Mouse (Mus musculus): ENCODE results near the gene Sptlc2. TPM values are rescaled to one million over a fixed set of nuclear protein-coding genes. Genes with fewer than 3 reads are reported as not detected.

Gene Sptlc2
- 10 to 100 TPM; 61.4 to 64.8 TPM for total RNA-seq (2021)

DNA sequence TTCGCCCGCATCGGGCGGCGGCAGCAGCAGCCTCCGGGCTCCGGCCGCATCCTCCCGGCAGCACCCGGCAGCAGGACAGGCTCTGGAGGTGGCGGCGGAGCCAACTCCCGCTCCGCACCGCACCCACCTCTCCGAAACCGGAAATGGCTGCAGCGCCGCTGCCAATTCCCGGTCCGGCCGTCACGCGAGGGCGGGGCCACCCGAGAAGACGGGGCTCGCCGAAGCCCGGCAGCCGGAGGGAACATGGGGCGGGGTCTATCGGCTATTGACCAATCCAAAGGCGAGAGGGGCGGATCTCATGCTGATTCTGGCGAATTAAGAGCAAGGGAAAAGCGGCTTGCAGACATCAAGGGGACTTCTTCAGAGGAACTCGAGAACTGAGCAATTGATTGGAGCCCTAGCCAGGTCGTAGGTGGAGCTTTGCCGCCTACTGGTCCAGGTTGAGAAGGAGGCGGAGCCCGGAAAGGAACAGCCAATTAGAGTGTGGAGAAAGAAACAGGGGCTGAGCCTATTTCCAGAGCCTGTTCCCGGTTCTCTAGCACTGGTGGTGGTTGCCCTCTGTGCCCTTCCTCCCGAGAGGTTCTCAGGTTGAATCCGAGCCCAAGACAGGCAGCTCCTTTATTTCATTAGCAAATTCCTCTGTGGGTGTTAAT, at the start of gene Sptlc2:
TSS of gene Sptlc2 (minus strand) at position 234 of the 653 bp plus-strand sequence.
- intact Hi-C loops (cut with DNase I) = no loop called here
- DNase-seq (ENCODE audit: extremely low spot score in 1 of 2, low spot score in 2 of 2) = peak; percentile 99 to 100

DNA sequence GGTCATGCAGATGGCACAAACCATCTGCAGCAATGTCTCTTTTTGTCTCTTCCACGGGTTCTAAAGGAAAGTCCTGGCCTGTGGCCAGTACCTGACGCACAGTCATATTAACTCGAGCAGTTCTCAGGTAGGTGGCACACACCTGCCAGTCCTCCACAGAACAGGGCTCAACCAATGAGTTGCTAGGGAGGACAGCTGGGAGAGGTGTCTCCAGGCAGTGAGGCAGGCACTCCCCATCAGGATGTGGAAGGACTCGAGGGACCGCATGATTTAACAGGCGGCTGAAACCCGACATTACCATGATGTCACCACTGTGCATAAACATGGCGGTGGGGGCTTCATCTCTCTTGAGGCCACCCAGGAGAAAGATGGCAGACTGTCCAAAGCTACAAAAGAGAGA, 40.7 kb upstream of the Sptlc2 start:
- DNase-seq (ENCODE audit: extremely low spot score in 1 of 2, low spot score in 2 of 2) = no peak
- intact Hi-C loops (cut with DNase I) = no loop called here

GRCm38 (mm10) chr12:87428295-87428694, 40.1 kb upstream of the Sptlc2 start:
- intact Hi-C loops (cut with DNase I) = no loop called here
- no peak for DNase-seq (ENCODE audit: extremely low spot score in 1 of 2, low spot score in 2 of 2)

DNA sequence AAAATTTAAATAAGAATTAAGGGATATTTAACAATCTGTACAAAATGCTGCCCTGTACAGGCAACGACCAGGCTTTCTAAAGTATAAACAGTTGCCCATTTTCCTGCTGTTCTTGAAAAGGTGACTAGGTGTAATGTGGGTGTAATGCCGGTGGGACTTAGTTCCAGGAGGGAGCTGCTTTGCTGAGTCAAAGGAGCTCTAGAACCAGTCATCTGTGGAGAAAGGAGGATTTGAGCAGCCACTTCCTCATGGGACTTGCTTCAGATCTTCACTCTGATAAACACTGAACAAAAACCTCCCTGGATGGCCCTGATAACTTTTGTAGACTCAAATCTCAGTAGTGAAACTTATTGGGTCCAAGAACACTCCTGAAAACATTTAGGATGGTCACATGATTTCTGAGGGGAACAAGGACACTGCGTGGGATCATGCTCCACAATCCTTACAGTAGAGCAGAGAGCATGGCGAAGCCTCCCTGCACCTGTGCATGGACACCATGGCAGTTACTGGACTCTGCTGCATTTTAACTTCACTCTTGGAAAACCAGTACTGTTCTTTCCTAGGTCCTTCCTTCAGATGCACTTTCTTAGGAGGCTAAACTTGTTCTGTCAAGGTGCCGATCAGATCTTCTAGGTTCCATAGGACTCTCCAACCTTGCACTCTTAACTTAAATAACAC, 38.3 kb upstream of the Sptlc2 start:
- intact Hi-C loops (cut with DNase I) = no loop called here
- no peak for DNase-seq (ENCODE audit: extremely low spot score in 1 of 2, low spot score in 2 of 2)

DNA sequence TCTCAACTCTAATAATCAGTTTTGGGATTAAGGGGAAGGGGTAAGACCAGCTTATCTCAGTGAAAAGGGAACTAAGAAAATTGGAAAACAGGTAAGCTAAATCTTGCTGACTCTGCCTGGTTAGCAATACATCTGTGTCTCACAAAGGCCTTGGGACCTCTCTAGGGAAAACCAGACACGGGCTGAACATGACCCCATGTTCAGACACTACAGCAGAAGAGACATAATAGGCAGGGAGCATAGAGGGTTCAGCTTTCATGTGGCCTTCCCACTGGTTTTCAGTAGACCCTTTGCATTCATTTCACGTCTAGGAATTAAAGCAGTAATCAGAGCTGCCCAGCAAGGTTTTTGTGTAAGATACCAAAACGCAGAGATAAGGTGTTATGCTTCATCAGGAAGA, 36.4 kb upstream of the Sptlc2 start:
- intact Hi-C loops (cut with DNase I) = no loop called here
- DNase-seq (ENCODE audit: extremely low spot score in 1 of 2, low spot score in 2 of 2) = no peak

DNA sequence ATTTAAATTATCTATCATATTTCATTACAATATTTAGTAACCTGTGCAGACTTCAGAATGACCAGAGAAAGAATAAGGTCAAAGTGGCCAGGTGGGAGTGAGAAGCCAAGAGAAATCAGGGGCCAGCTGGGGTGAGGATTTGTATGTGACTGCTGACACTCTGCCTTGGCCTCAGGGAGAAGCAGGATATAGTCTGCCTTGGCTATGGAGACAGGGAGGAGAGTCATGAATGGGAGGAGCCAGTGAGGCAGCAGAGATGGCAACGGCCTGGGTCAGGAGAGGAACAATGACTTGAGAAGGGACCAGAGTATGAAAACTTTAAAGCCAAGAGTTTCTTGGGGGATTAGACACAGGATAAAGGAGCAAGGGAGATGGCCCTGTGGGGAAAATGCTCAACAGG, 35.5 kb upstream of the Sptlc2 start:
- DNase-seq (ENCODE audit: extremely low spot score in 1 of 2, low spot score in 2 of 2) = no peak
- intact Hi-C loops (cut with DNase I) = no loop called here

DNA sequence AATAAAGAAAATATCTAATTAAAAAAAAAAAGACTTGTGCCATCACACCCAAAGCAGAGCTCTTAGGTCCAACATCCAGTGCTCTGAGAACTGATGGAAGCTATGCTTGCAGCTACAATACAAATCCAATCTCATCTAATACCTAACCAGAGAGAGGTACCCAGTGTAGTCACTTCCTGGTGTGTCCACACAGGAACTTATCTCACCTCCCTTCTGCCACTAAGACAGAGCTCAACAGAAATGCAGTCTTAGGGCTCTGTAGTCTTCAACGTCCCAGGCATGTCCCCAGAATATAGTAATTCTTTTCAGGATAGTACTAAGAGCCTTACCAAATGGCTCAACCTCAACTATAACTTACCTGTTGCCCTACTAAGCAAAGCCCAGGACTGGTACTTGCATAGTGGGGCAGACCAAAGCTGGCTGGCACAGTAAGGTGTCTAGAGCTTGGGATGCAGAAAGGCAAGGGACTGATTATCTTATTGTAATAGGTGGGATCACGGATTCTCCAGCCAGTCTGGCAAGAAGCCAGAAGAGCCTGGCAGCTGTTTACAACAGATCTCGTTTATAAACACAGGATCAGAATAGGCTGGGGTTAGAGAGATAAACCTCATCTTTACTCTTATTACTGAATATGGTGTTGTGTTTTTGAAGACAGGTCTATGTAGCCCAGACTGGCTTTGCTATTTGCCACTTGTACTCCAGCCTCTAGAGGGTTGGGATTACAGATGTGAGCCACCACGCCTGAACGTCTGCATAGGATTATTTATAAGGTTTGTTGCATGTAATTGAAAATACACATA, 33.8 kb upstream of the Sptlc2 start:
- DNase-seq (ENCODE audit: extremely low spot score in 1 of 2, low spot score in 2 of 2) = no peak
- intact Hi-C loops (cut with DNase I) = no loop called here

GRCm38 (mm10) chr12:87419974-87420485, 31.9 kb upstream of the Sptlc2 start:
- intact Hi-C loops (cut with DNase I) = no loop called here
- no peak for DNase-seq (ENCODE audit: extremely low spot score in 1 of 2, low spot score in 2 of 2)

DNA sequence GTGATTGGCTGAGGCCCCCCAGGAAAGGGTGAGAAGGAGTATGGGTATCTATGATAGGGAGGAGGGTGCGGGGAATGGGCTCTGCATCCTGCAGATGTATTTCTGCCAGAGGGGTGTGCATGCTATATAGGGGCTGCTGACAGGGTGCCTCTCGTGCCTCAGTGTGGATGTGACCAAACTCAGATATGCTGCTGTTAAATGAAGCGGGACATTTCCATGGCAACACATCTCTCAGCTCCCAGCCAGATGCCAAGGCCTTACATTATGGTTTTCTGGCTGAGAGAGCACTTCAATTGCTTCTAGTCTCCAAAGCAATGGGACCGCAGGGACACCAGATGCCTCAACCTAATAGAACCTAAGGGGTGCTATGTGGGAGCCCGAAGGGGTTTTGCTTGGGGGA, 30.8 kb upstream of the Sptlc2 start:
- DNase-seq (ENCODE audit: extremely low spot score in 1 of 2, low spot score in 2 of 2) = peak; percentile 20 to 26
- intact Hi-C loops (cut with DNase I) = no loop called here

GRCm38 (mm10) chr12:87416690-87417089, 28.5 kb upstream of the Sptlc2 start:
- intact Hi-C loops (cut with DNase I) = no loop called here
- peak; percentile 13 to 56 for DNase-seq (ENCODE audit: extremely low spot score in 1 of 2, low spot score in 2 of 2)

DNA sequence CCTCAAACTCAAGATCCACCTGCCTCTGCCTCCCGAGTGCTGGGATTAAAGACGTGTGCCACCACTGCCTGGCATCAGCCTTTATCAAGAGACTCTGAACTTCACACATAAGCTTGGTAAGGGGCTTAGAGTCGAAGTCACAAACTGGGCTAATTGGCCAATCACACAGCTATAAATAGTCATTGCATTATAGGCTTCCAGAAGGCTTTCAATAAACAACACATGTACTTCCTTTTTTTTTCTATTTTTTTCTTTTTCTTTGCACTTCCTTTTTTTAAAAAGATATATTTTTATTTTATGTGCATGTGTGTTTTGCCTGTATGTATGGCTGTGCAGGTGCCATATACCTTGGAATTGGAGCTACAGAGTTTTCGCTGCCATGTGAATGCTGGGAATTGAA, 27.2 kb upstream of the Sptlc2 start:
- DNase-seq (ENCODE audit: extremely low spot score in 1 of 2, low spot score in 2 of 2) = no peak
- intact Hi-C loops (cut with DNase I) = no loop called here

DNA sequence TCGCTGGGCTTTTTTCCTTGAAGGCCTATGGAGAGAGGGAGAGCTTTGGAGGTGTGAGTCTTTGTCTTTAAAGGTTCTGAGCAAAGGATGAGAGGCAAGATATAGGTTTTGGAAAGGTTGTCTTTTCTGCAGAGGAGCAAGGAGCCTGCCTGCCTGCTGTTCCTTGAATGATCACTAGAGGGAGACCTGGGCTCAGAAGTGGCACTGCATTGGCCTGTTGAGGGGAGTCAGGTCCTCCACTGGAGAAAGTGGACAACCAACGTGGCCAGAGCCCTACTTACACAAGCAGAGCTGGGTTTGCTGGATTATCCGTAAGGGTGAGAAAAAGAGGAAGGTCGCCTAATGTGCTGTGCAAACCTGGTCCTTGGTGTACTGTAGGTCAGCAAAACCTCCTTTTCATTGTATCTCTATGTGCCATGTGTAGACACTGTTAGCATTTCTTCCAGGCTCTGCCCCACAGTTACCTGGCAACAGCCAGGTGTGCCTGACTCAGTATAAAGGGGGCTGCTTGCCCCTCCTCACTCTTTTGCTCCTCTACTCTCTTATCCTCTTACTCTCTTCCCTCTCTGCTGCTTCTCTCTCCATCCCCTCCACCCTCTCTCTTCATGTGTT, 25.1 kb upstream of the Sptlc2 start:
- intact Hi-C loops (cut with DNase I) = no loop called here
- DNase-seq (ENCODE audit: extremely low spot score in 1 of 2, low spot score in 2 of 2) = peak; percentile 27 to 76

- DNase-seq (ENCODE audit: extremely low spot score in 1 of 2, low spot score in 2 of 2) = no peak
- intact Hi-C loops (cut with DNase I) = no loop called here
These were observed 22.8 kb upstream of the Sptlc2 start for GRCm38 (mm10) chr12:87410999-87411398.

DNA sequence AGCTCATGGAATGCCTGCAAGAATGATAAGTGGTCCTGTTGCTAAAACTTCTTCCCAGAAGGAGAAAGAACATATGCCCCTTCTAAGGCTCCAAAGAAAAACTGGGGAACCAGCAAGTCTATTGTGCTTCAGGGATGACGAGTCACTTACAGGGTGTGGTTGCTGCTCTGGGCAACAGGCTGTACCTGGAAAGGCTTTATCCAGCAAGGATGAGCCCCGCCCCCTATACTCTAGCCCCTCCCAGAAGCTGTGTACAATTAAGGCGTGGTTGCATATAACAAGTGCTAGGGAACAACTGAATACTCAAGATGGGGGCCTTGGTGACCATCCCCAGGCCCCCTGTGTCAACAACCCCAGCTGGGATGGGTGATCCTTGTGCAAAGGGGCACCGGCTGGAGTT, 21.0 kb upstream of the Sptlc2 start:
- intact Hi-C loops (cut with DNase I) = no loop called here
- no peak for DNase-seq (ENCODE audit: extremely low spot score in 1 of 2, low spot score in 2 of 2)

DNA sequence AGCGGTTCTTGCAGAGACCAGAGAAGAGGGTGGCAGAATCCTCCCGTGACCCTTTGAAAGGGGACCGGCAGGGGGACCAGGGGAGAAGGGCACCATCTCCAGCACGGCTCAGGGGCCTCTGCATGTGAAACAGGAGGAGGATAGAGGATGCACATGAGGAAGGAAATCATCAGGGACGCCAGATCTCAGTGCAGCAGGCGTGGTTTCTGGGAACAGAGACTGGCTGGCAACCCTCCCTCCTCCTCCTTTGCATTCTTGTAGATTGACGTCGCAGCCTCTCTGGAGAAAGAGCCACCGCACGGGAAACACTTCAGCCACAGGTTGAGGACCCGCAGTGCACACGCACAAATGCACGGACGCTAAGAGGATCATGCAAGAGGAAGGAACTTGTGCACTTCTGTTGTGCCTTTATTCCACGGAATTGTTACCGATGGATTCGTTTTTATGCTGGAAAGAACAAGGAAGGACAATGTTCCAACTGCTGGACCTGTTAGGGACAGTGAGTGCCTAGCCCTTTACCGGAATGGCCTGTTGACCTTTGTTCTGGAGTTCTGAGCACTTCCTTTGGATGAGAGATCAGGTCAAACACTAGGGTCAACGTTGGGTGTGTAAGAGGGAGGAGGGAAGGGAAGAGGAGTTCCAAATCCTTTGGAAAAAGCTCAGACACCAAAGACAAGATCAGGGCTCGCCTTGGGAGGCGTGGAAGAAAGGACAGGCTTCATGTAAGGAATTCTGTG, 19.9 kb upstream of the Sptlc2 start:
- intact Hi-C loops (cut with DNase I) = no loop called here
- peak in 1 of 2 experiments; percentile 47 for DNase-seq (ENCODE audit: extremely low spot score in 1 of 2, low spot score in 2 of 2)

GRCm38 (mm10) chr12:87405721-87406120, 17.6 kb upstream of the Sptlc2 start:
- DNase-seq (ENCODE audit: extremely low spot score in 1 of 2, low spot score in 2 of 2) = no peak
- intact Hi-C loops (cut with DNase I) = no loop called here

DNA sequence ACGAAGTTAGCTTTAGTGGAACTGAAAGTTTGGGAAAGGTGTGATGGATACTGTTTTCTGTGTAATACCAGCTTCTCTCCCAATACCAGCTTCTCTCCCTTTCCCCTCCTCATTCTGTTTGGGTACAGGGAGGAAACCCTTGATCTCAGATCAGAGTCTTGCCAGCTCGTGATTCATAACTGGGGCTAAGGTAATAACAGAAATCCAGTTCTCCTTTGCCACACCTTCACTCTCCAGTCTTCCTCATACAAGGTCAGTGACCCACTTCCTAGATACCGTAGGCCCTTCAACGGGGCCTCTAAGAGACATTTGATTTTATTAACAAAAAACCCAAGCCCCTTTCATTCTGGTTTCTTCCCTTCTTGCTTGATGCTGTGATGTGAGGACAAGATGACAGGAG, 17.0 kb upstream of the Sptlc2 start:
- intact Hi-C loops (cut with DNase I) = no loop called here
- DNase-seq (ENCODE audit: extremely low spot score in 1 of 2, low spot score in 2 of 2) = no peak

- intact Hi-C loops (cut with DNase I) = no loop called here
- DNase-seq (ENCODE audit: extremely low spot score in 1 of 2, low spot score in 2 of 2) = no peak
These were observed 13.7 kb upstream of the Sptlc2 start for GRCm38 (mm10) chr12:87401883-87402282.

Measured in left cerebral cortex, postnatal 10 days (tissue).